Mouse (Mus musculus): Measurements from ENCODE around the gene Cdk19.

DNA sequence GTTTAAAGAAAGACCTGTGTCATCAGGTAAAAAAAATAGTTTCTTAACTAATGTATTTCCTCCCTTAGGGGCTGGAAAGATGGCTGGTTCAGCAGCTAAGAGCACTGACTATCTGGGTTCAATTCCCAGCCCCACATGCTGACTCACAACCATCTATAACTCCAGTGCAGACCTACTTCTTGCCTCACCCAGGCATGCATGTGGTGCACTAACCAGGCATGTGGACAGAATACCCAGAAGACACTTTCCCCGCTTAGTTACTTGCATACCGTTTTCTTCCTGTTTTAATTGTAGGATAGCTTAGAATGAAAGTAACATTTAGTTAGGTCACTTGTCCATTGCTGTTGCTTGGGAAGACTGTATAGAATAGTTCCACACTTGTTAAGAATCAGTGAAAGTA, 72.0 kb downstream of the Cdk19 start:
- TF ChIP-seq TAL1 (conservative IDR thresholded peaks at IDR 0.05; ENCODE audit: low read depth, low read length): no peak
- TF ChIP-seq CTCF (IDR thresholded peaks at IDR 0.05; ENCODE audit: low read depth, low read length): no peak
- TF ChIP-seq POLR2AphosphoS5 (IDR thresholded peaks at IDR 0.05; ENCODE audit: insufficient replicate concordance, low read depth, low read length): no peak
- no peak for TF ChIP-seq GATA1 (IDR thresholded peaks at IDR 0.05; ENCODE audit: borderline replicate concordance, low read length)
